Mouse (Mus musculus) MEL (cell line): Measurements from ENCODE around the gene Spint2. TPM values are rescaled to one million over a fixed set of nuclear protein-coding genes. Genes with fewer than 3 reads are reported as not detected.

Experiments used
- DNase-seq: peaks from one replicate; pipeline ENCODE4 v3.0.0; 2011; ENCODE audit warnings: low read depth, low spot score
- H3K27ac ChIP-seq: 2 replicates; pipeline ENCODE4 v1.5.1; 2012; ENCODE audit warnings: low read depth, mild to moderate bottlenecking, control low read depth, low read length, moderate library complexity; ENCODE audit not compliant: control insufficient read depth
- H3K27me3 ChIP-seq, 2 experiments: fragments of 150-350 bp in 1 of 2; sonication (generic) in 1 of 2; 2 replicates each; pipeline ENCODE4 v1.6.1; 2012; ENCODE audit warnings: low read length in 2 of 2, mild to moderate bottlenecking in 2 of 2, improper control_type of control experiment in 1 of 2, moderate library complexity in 1 of 2; ENCODE audit not compliant: insufficient read depth in 2 of 2, control insufficient read depth in 1 of 2
- H3K36me3 ChIP-seq, 2 experiments: 2 replicates each; pipeline ENCODE4 v1.6.1; 2012 to 2014; ENCODE audit warnings: low read length in 2 of 2, improper control_type of control experiment in 1 of 2, inconsistent platforms in 1 of 2, mild to moderate bottlenecking in 1 of 2; ENCODE audit not compliant: insufficient read depth in 2 of 2, control insufficient read depth in 1 of 2
- H3K4me1 ChIP-seq, 2 experiments: fragments of 150-350 bp in 1 of 2; sonication (generic) in 1 of 2; 2 replicates each; pipeline ENCODE4 v1.6.1; 2012; ENCODE audit warnings: low read length in 2 of 2, improper control_type of control experiment in 1 of 2, mild to moderate bottlenecking in 1 of 2; ENCODE audit not compliant: insufficient read depth in 2 of 2, control insufficient read depth in 1 of 2
- H3K4me3 ChIP-seq, 2 experiments: fragments of 150-350 bp in 1 of 2; sonication (generic) in 1 of 2; 2 replicates each; pipeline ENCODE4 v1.5.1; 2012; ENCODE audit warnings: low read depth in 2 of 2, low read length in 2 of 2, mild to moderate bottlenecking in 2 of 2, moderate library complexity in 2 of 2, control low read depth in 1 of 2, improper control_type of control experiment in 1 of 2; ENCODE audit not compliant: control insufficient read depth in 1 of 2, insufficient read depth in 1 of 2
- H3K79me2 ChIP-seq: 2 replicates; pipeline ENCODE4 v1.6.1; 2012; ENCODE audit warnings: mild to moderate bottlenecking, low read length, moderate library complexity; ENCODE audit not compliant: control insufficient read depth, poor library complexity, insufficient read depth
- H3K9ac ChIP-seq: 2 replicates; pipeline ENCODE4 v1.6.1; 2012; ENCODE audit warnings: low read depth, mild to moderate bottlenecking, control low read depth, low read length, moderate library complexity; ENCODE audit not compliant: control insufficient read depth, poor library complexity, severe bottlenecking
- H3K9me3 ChIP-seq: fragments of 150-350 bp; sonication (generic); replicated peaks from 2 replicates; pipeline ENCODE4 v1.6.1; 2012; ENCODE audit warnings: mild to moderate bottlenecking, low read length, improper control_type of control experiment, moderate library complexity; ENCODE audit not compliant: insufficient read depth
- BHLHE40 ChIP-seq: IDR thresholded peaks from 2 replicates; pipeline ENCODE4 v1.6.1; 2012; ENCODE audit warnings: low read depth, mild to moderate bottlenecking, inconsistent platforms, low read length, improper control_type of control experiment, borderline replicate concordance
- CHD1 ChIP-seq: IDR thresholded peaks from 2 replicates; pipeline ENCODE4 v1.6.1; 2012; ENCODE audit warnings: low read depth, mild to moderate bottlenecking, inconsistent platforms, low read length, improper control_type of control experiment
- CHD2 ChIP-seq: IDR thresholded peaks from 2 replicates; pipeline ENCODE4 v1.6.1; 2011; ENCODE audit warnings: low read length, improper control_type of control experiment
- CTCF ChIP-seq, 3 experiments: IDR thresholded peaks in 2 of 3; conservative IDR thresholded peaks in 1 of 3; 2 replicates each; pipeline ENCODE4 v1.5.1; 2011 to 2012; ENCODE audit warnings: low read length in 3 of 3, low read depth in 2 of 3, mild to moderate bottlenecking in 2 of 3, improper control_type of control experiment in 1 of 3, inconsistent platforms in 1 of 3, mixed read lengths in 1 of 3, moderate library complexity in 1 of 3; ENCODE audit not compliant: control insufficient read depth in 1 of 3, insufficient read depth in 1 of 3, poor library complexity in 1 of 3, severe bottlenecking in 1 of 3
- E2F4 ChIP-seq: IDR thresholded peaks from 2 replicates; pipeline ENCODE4 v1.6.1; 2011; ENCODE audit warnings: low read depth, low read length, improper control_type of control experiment, borderline replicate concordance
- ELF1 ChIP-seq: IDR thresholded peaks from 2 replicates; pipeline ENCODE4 v1.6.1; 2014; ENCODE audit warnings: low read depth, mild to moderate bottlenecking, inconsistent platforms, low read length, improper control_type of control experiment, moderate library complexity
- EP300 ChIP-seq, 2 experiments: IDR thresholded peaks; 2 replicates each; pipeline ENCODE4 v1.6.1; 2011; ENCODE audit warnings: improper control_type of control experiment in 2 of 2, low read length in 2 of 2, low read depth in 1 of 2, mild to moderate bottlenecking in 1 of 2
- ETS1 ChIP-seq: IDR thresholded peaks from 2 replicates; pipeline ENCODE4 v1.6.1; 2012; ENCODE audit warnings: low read depth, mild to moderate bottlenecking, inconsistent platforms, low read length, improper control_type of control experiment, moderate library complexity
- GABPA ChIP-seq: IDR thresholded peaks from 2 replicates; pipeline ENCODE4 v1.6.1; 2012; ENCODE audit warnings: low read depth, mild to moderate bottlenecking, inconsistent platforms, low read length, improper control_type of control experiment, moderate library complexity
- GATA1 ChIP-seq: IDR thresholded peaks from 2 replicates; pipeline ENCODE4 v1.6.1; 2011; ENCODE audit warnings: low read depth, low read length, improper control_type of control experiment
- HCFC1 ChIP-seq: IDR thresholded peaks from 2 replicates; pipeline ENCODE4 v1.6.1; 2012; ENCODE audit warnings: low read depth, mild to moderate bottlenecking, inconsistent platforms, low read length, improper control_type of control experiment, moderate library complexity
- KAT2A ChIP-seq: conservative IDR thresholded peaks from 2 replicates; pipeline ENCODE4 v1.6.1; 2012; ENCODE audit warnings: low read depth, low read length, improper control_type of control experiment, inconsistent platforms
- MEF2A ChIP-seq: IDR thresholded peaks from 2 replicates; pipeline ENCODE4 v1.6.1; 2014; ENCODE audit warnings: low read depth, mild to moderate bottlenecking, inconsistent platforms, low read length, improper control_type of control experiment; ENCODE audit not compliant: poor library complexity, insufficient replicate concordance, severe bottlenecking; ENCODE audit errors: extremely low read depth
- MXI1 ChIP-seq: IDR thresholded peaks from 2 replicates; pipeline ENCODE4 v1.6.1; 2011; ENCODE audit warnings: mild to moderate bottlenecking, low read depth, low read length, improper control_type of control experiment
- NELFE ChIP-seq: IDR thresholded peaks from 2 replicates; pipeline ENCODE4 v1.6.1; 2011; ENCODE audit warnings: low read depth, low read length, improper control_type of control experiment
- NRF1 ChIP-seq: IDR thresholded peaks from 2 replicates; pipeline ENCODE4 v1.6.1; 2014; ENCODE audit warnings: low read depth, mild to moderate bottlenecking, inconsistent platforms, low read length, improper control_type of control experiment, moderate library complexity; ENCODE audit not compliant: poor library complexity, insufficient read depth, severe bottlenecking
- RAD21 ChIP-seq: IDR thresholded peaks from 2 replicates; pipeline ENCODE4 v1.6.1; 2011; ENCODE audit warnings: mild to moderate bottlenecking, low read depth, low read length, improper control_type of control experiment
- RCOR1 ChIP-seq: IDR thresholded peaks from 2 replicates; pipeline ENCODE4 v1.6.1; 2012; ENCODE audit warnings: low read depth, mild to moderate bottlenecking, inconsistent platforms, low read length, improper control_type of control experiment
- SIN3A ChIP-seq: IDR thresholded peaks from 2 replicates; pipeline ENCODE4 v1.6.1; 2012; ENCODE audit warnings: low read length, improper control_type of control experiment, inconsistent platforms
- SMC3 ChIP-seq: IDR thresholded peaks from 2 replicates; pipeline ENCODE4 v1.6.1; 2011; ENCODE audit warnings: low read depth, low read length, improper control_type of control experiment
- TAL1 ChIP-seq: IDR thresholded peaks from 2 replicates; pipeline ENCODE4 v1.6.1; 2012; ENCODE audit warnings: mild to moderate bottlenecking, inconsistent platforms, low read length, moderate library complexity, mixed read lengths
- TBP ChIP-seq: IDR thresholded peaks from 2 replicates; pipeline ENCODE4 v1.8.0; 2011; ENCODE audit warnings: low read depth, low read length, improper control_type of control experiment
- USF1 ChIP-seq: IDR thresholded peaks from 2 replicates; pipeline ENCODE4 v1.6.1; 2014; ENCODE audit warnings: low read depth, mild to moderate bottlenecking, inconsistent platforms, low read length, improper control_type of control experiment, moderate library complexity
- USF2 ChIP-seq, 2 experiments: IDR thresholded peaks; 2 replicates each; pipeline ENCODE4 v1.6.1; 2011 to 2012; ENCODE audit warnings: improper control_type of control experiment in 2 of 2, low read length in 2 of 2, borderline replicate concordance in 1 of 2, inconsistent platforms in 1 of 2, low read depth in 1 of 2, mild to moderate bottlenecking in 1 of 2; ENCODE audit not compliant: insufficient read depth in 1 of 2
- ZC3H11A ChIP-seq: IDR thresholded peaks from 2 replicates; pipeline ENCODE4 v1.6.1; 2012; ENCODE audit warnings: low read depth, mild to moderate bottlenecking, inconsistent platforms, low read length, improper control_type of control experiment
- ZNF384 ChIP-seq: IDR thresholded peaks from 2 replicates; pipeline ENCODE4 v1.6.1; 2012; ENCODE audit warnings: low read depth, mild to moderate bottlenecking, inconsistent platforms, low read length, improper control_type of control experiment
- polyA plus RNA-seq, 2 experiments: library from polyadenylated mRNA; stranded (reverse) in 1 of 2; unstranded in 1 of 2; fragments of >175 nt in 1 of 2; fragments of >200 nt in 1 of 2; gene quantifications; 2 replicates each; pipeline versions ENCODE4 v1.2.1 to v1.2.4; 2012; ENCODE audit warnings: low replicate concordance in 2 of 2, low read depth in 1 of 2; ENCODE audit not compliant: insufficient read length in 2 of 2, insufficient read depth in 1 of 2, missing spikeins in 1 of 2
- total RNA-seq: library from RNA; depleted of rRNA; stranded (reverse); fragments of 300-350 nt; gene quantifications from 2 replicates; pipeline ENCODE4 v1.2.3, GENCODE M21; 2012

Spint2 gene
- total and polyA plus RNA-seq, 3 experiments: 78.1 to 131 TPM; not detected in 1

DNA sequence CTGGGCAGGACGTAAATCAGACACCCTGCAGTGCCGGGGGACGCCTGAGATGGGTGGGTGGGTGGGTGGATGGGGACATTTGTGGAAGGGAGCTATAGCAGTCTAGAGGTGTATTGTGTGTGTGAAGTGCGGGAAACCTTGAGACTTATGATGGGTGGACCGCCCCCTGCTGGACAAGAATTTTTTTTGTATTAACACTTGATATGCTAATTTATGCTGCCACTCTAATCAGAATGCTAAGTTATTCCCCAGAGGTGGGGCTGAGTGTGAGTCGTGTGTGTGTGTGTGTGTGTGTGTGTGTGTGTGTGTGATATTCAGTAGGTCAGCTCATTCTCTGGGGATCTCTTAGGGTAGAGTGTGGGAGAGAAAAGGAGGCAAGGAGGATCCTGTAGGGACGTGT lies 24.9 kb upstream of the Spint2 start:
- H3K27me3 ChIP-seq: no peaks in the 10 kb centered on the region
- no peaks in the 10 kb centered on the region; the same call in none of the 2 replicates for H3K79me2 ChIP-seq
- peak overlapping the region; percentile 70 for H3K9ac ChIP-seq
- H3K9me3 ChIP-seq: no peaks in the 10 kb centered on the region
- H3K36me3 ChIP-seq: peaks cover 0 to 8% of the 10 kb centered on the region in 2 experiments; a peak in 2 of 4 replicates
- DNase-seq: peak; percentile 91
- TF ChIP-seq USF1 (no peak), NRF1 (no peak), BHLHE40 (no peak), TAL1 (no peak), MXI1 (no peak), USF2 (IDR thresholded peaks at IDR 0.05; ENCODE audit: borderline replicate concordance in 1 of 2, insufficient read depth in 1 of 2, low read depth in 1 of 2, low read length in 2 of 2) (no peak), NELFE (no peak), ZNF384 (peak; percentile 43; the same call in 1 of the 2 replicates), E2F4 (no peak), RCOR1 (no peak), ZC3H11A (no peak), SMC3 (peak; percentile 41; the same call in 1 of the 2 replicates), SIN3A (no peak), ELF1 (no peak), RAD21 (peak; percentile 17), CTCF (IDR thresholded peaks at IDR 0.05 in 2 of 3, conservative IDR thresholded peaks at IDR 0.05 in 1 of 3; ENCODE audit: control insufficient read depth in 1 of 3, insufficient read depth in 1 of 3, low read depth in 2 of 3, low read length in 3 of 3, poor library complexity in 1 of 3, severe bottlenecking in 1 of 3) (peak; percentile 38 to 68 (median 53); a peak in 5 of 6 replicates), HCFC1 (peak; percentile 52), TBP (no peak), MEF2A (no peak), ETS1 (no peak), CHD1 (no peak), GATA1 (0 out of 2 replicates have a peak, but pooled peaks have one; percentile 5), KAT2A (no peak), GABPA (no peak), CHD2 (no peak), EP300 (IDR thresholded peaks at IDR 0.05; ENCODE audit: low read depth in 1 of 2, low read length in 2 of 2) (no peak)
- H3K27ac ChIP-seq: peak overlapping the region; percentile 68; the same call in 1 of the 2 replicates
- peaks cover 8 to 11% of the 10 kb centered on the region in 2 experiments for H3K4me1 ChIP-seq
- H3K4me3 ChIP-seq: peak overlapping the region; percentile 73 to 81
